Mouse (Mus musculus): ENCODE results near the gene Angel2. TPM values are rescaled to one million over a fixed set of nuclear protein-coding genes. Genes with fewer than 3 reads are reported as not detected.
"Not testable (repeated sequence)": the region's sequence is repeated elsewhere in the genome, so short reads cannot be mapped to it uniquely, and the experiment has no call there.

Gene Angel2
- polyA plus RNA-seq (2015; fragmentation: Nextera tagmentation; extraction: Ambion mirVana) = 60.3 and 72.0 TPM in 2 replicates

GRCm38 (mm10) chr1:190924812-190925211 lies at the start of gene Angel2:
TSS of gene Angel2 (plus strand) at chr1:190925112.
- not testable (repeated sequence) for ATAC-seq; H3K9me3 ChIP-seq (ENCODE audit: control insufficient read depth, low read length); H3K27ac ChIP-seq (ENCODE audit: low read length); H3K4me3 ChIP-seq (replicated peaks; ENCODE audit: low read length); H3K36me3 ChIP-seq (ENCODE audit: control insufficient read depth, insufficient read depth); H3K27me3 ChIP-seq (replicated peaks; ENCODE audit: control insufficient read depth, insufficient read depth, low read length); H3K9ac ChIP-seq (replicated peaks; ENCODE audit: low read depth, low read length); H3K4me2 ChIP-seq (ENCODE audit: low read length); H3K4me1 ChIP-seq (replicated peaks; ENCODE audit: control insufficient read depth, insufficient read depth, low read length)
- 88% methylated on average over 3 of the region's 3 CpGs for WGBS

GRCm38 (mm10) chr1:190875751-190876150 lies 49.2 kb upstream of the Angel2 start:
- Histone ChIP-seq H3K9me3 (ENCODE audit: control insufficient read depth, low read length) (no peaks in the 10 kb centered on the region), H3K27me3 (replicated peaks; ENCODE audit: control insufficient read depth, insufficient read depth, low read length) (no peaks in the 10 kb centered on the region), H3K27ac (ENCODE audit: low read length) (no peak overlapping the region), H3K36me3 (ENCODE audit: control insufficient read depth, insufficient read depth) (peaks cover 12% of the 10 kb centered on the region), H3K4me2 (ENCODE audit: low read length) (no peak overlapping the region), H3K4me1 (replicated peaks; ENCODE audit: control insufficient read depth, insufficient read depth, low read length) (no peaks in the 10 kb centered on the region), H3K4me3 (replicated peaks; ENCODE audit: low read length) (no peak overlapping the region), H3K9ac (replicated peaks; ENCODE audit: low read depth, low read length) (no peak overlapping the region)
- no peak for ATAC-seq
- WGBS = 92% methylated on average over 6 of the region's 6 CpGs

DNA sequence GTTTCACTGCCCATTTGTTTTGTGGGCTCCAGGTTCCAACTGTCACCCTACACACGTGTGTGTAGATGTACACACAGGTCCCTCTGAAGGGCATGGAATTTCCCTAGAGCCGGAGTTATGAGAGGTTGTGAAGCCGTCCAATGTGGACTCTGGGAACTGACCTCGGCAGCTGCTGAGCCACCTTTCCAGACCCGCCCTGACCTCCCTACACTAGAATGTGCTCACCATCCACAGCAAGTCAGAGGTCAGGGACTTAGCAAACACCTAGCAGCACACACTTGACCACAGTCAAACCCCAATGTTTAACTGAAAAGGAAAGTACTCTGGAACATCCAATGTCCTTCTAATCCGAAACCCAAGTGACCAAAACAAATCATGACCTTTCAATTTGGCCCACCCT lies 44.3 kb upstream of the Angel2 start:
- H3K4me3 ChIP-seq (replicated peaks; ENCODE audit: low read length) = no peak overlapping the region
- no peaks in the 10 kb centered on the region for H3K9me3 ChIP-seq (ENCODE audit: control insufficient read depth, low read length)
- WGBS = 87% methylated on average over 6 of the region's 6 CpGs

GRCm38 (mm10) chr1:190881422-190881821 lies 43.5 kb upstream of the Angel2 start:
- ATAC-seq = no peak; the same call in 1 of the 2 replicates
- WGBS = 2% methylated on average over 2 of the region's 2 CpGs
- Histone ChIP-seq H3K4me3 (replicated peaks; ENCODE audit: low read length) (no peak overlapping the region), H3K9ac (replicated peaks; ENCODE audit: low read depth, low read length) (no peak overlapping the region), H3K4me2 (ENCODE audit: low read length) (no peak overlapping the region), H3K27ac (ENCODE audit: low read length) (no peak overlapping the region), H3K27me3 (replicated peaks; ENCODE audit: control insufficient read depth, insufficient read depth, low read length) (no peaks in the 10 kb centered on the region), H3K4me1 (replicated peaks; ENCODE audit: control insufficient read depth, insufficient read depth, low read length) (no peaks in the 10 kb centered on the region), H3K36me3 (ENCODE audit: control insufficient read depth, insufficient read depth) (peaks cover 2% of the 10 kb centered on the region; the same call in 1 of the 2 replicates), H3K9me3 (ENCODE audit: control insufficient read depth, low read length) (no peaks in the 10 kb centered on the region)

More for the DNA sequence above, 44.3 kb upstream of the Angel2 start:
- Histone ChIP-seq H3K27ac (ENCODE audit: low read length) (no peak overlapping the region), H3K4me2 (ENCODE audit: low read length) (no peak overlapping the region), H3K36me3 (ENCODE audit: control insufficient read depth, insufficient read depth) (peaks cover 2% of the 10 kb centered on the region; the same call in 1 of the 2 replicates), H3K27me3 (replicated peaks; ENCODE audit: control insufficient read depth, insufficient read depth, low read length) (no peaks in the 10 kb centered on the region), H3K4me1 (replicated peaks; ENCODE audit: control insufficient read depth, insufficient read depth, low read length) (no peaks in the 10 kb centered on the region), H3K9ac (replicated peaks; ENCODE audit: low read depth, low read length) (no peak overlapping the region)
- ATAC-seq = no peak

DNA sequence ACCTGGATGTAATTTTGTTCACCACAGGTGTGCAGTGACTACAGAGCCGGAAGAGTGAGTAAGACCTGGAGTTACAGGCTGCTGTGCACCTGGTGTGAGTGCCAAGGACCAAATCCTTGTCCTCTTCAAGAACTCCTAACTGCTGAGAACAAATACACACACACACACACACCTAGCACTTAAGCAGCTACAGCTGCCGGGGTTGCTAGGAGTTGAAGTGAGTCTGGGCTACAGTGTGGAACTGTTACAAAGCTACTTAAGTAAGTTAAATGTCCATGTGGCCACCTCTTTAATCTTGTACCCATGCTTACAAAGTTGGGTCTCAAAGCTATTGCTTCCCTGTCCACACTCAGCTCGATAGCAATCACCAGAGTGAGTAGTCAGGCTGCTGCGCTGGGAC lies 38.9 kb upstream of the Angel2 start:
- H3K4me2 ChIP-seq (ENCODE audit: low read length) = no peak overlapping the region
- no peaks in the 10 kb centered on the region for H3K4me1 ChIP-seq (replicated peaks; ENCODE audit: control insufficient read depth, insufficient read depth, low read length)
- no peak overlapping the region for H3K27ac ChIP-seq (ENCODE audit: low read length)
- ATAC-seq = no peak
- no peaks in the 10 kb centered on the region for H3K27me3 ChIP-seq (replicated peaks; ENCODE audit: control insufficient read depth, insufficient read depth, low read length)
- no peak overlapping the region for H3K9ac ChIP-seq (replicated peaks; ENCODE audit: low read depth, low read length)
- peaks cover 4% of the 10 kb centered on the region; the same call in 1 of the 2 replicates for H3K36me3 ChIP-seq (ENCODE audit: control insufficient read depth, insufficient read depth)
- WGBS = 85% methylated on average over 4 of the region's 4 CpGs
- H3K9me3 ChIP-seq (ENCODE audit: control insufficient read depth, low read length) = no peaks in the 10 kb centered on the region
- no peak overlapping the region for H3K4me3 ChIP-seq (replicated peaks; ENCODE audit: low read length)

DNA sequence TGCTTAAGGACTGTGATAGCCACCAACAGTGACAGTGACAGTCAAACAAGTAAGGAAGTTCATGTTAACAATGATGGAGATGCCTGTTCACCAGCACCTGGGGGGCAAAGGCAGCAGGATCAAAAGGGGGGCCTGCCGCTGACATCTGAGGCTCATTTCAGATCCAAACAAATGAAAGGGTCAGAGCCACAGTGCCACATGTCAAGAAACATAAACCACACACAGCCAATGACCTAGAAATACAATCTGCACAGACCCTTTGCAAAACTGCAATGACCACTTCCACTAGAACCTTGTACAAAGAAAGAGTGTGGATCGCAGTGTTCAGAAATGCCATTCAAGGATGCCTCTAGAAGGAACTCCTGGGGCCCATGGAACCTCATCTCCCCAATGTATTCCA lies 36.9 kb upstream of the Angel2 start:
- no peak for ATAC-seq
- 95% methylated on average over 2 of the region's 2 CpGs for WGBS
- H3K4me2 ChIP-seq (ENCODE audit: low read length) = no peak overlapping the region
- H3K27me3 ChIP-seq (replicated peaks; ENCODE audit: control insufficient read depth, insufficient read depth, low read length) = no peaks in the 10 kb centered on the region
- no peak overlapping the region for H3K4me3 ChIP-seq (replicated peaks; ENCODE audit: low read length)
- no peak overlapping the region for H3K9ac ChIP-seq (replicated peaks; ENCODE audit: low read depth, low read length)
- no peaks in the 10 kb centered on the region for H3K9me3 ChIP-seq (ENCODE audit: control insufficient read depth, low read length)
- H3K27ac ChIP-seq (ENCODE audit: low read length) = no peak overlapping the region
- H3K4me1 ChIP-seq (replicated peaks; ENCODE audit: control insufficient read depth, insufficient read depth, low read length) = no peaks in the 10 kb centered on the region
- H3K36me3 ChIP-seq (ENCODE audit: control insufficient read depth, insufficient read depth) = peaks cover 4% of the 10 kb centered on the region; the same call in 1 of the 2 replicates

GRCm38 (mm10) chr1:190888646-190889045 lies 36.3 kb upstream of the Angel2 start:
- Histone ChIP-seq H3K9me3 (ENCODE audit: control insufficient read depth, low read length) (no peaks in the 10 kb centered on the region), H3K4me3 (replicated peaks; ENCODE audit: low read length) (no peak overlapping the region), H3K4me2 (ENCODE audit: low read length) (no peak overlapping the region), H3K27ac (ENCODE audit: low read length) (no peak overlapping the region), H3K4me1 (replicated peaks; ENCODE audit: control insufficient read depth, insufficient read depth, low read length) (no peaks in the 10 kb centered on the region), H3K9ac (replicated peaks; ENCODE audit: low read depth, low read length) (no peak overlapping the region), H3K36me3 (ENCODE audit: control insufficient read depth, insufficient read depth) (peaks cover 4% of the 10 kb centered on the region; the same call in 1 of the 2 replicates), H3K27me3 (replicated peaks; ENCODE audit: control insufficient read depth, insufficient read depth, low read length) (no peaks in the 10 kb centered on the region)
- 93% methylated on average over 16 of the region's 16 CpGs for whole genome bisulfite sequencing
- no peak for ATAC-seq

- ATAC-seq = no peak
- no peak overlapping the region for H3K9ac ChIP-seq (replicated peaks; ENCODE audit: low read depth, low read length)
- no peaks in the 10 kb centered on the region for H3K4me1 ChIP-seq (replicated peaks; ENCODE audit: control insufficient read depth, insufficient read depth, low read length)
- H3K27me3 ChIP-seq (replicated peaks; ENCODE audit: control insufficient read depth, insufficient read depth, low read length) = no peaks in the 10 kb centered on the region
- WGBS = 79% methylated on average over 6 of the region's 6 CpGs
- no peak overlapping the region for H3K27ac ChIP-seq (ENCODE audit: low read length)
- no peaks in the 10 kb centered on the region for H3K9me3 ChIP-seq (ENCODE audit: control insufficient read depth, low read length)
- peaks cover 5% of the 10 kb centered on the region for H3K36me3 ChIP-seq (ENCODE audit: control insufficient read depth, insufficient read depth)
- no peak overlapping the region for H3K4me3 ChIP-seq (replicated peaks; ENCODE audit: low read length)
- no peak overlapping the region for H3K4me2 ChIP-seq (ENCODE audit: low read length)
Measured at GRCm38 (mm10) chr1:190893559-190894167, 31.2 kb upstream of the Angel2 start.

- H3K36me3 ChIP-seq (ENCODE audit: control insufficient read depth, insufficient read depth) = peaks cover 8% of the 10 kb centered on the region
- WGBS = 96% methylated on average over 3 of the region's 3 CpGs
- H3K9ac ChIP-seq (replicated peaks; ENCODE audit: low read depth, low read length) = no peak overlapping the region
- ATAC-seq = no peak
- H3K4me1 ChIP-seq (replicated peaks; ENCODE audit: control insufficient read depth, insufficient read depth, low read length) = no peaks in the 10 kb centered on the region
- H3K27me3 ChIP-seq (replicated peaks; ENCODE audit: control insufficient read depth, insufficient read depth, low read length) = no peaks in the 10 kb centered on the region
- H3K9me3 ChIP-seq (ENCODE audit: control insufficient read depth, low read length) = no peaks in the 10 kb centered on the region
- H3K4me2 ChIP-seq (ENCODE audit: low read length) = no peak overlapping the region
- no peak overlapping the region for H3K4me3 ChIP-seq (replicated peaks; ENCODE audit: low read length)
- H3K27ac ChIP-seq (ENCODE audit: low read length) = no peak overlapping the region
Measured at GRCm38 (mm10) chr1:190898186-190898585, 26.7 kb upstream of the Angel2 start.
